ENCODE assay signal across 21 mouse cellular contexts in genomic region chr9:92210386-92210967, GRCm38 (mm10). TPM values are rescaled to one million over a fixed set of nuclear protein-coding genes. Genes with fewer than 3 reads are reported as not detected.
A peak's percentile ranks its signal among the peaks of the same experiment; 100 is the strongest.
DNase-seq lines count a peak whose midpoint lies in the region; ATAC-seq and TF ChIP-seq lines count a peak whose summit lies in the region.
"Had no signal": no experiment of that assay in that cellular context is flagged by ENCODE, and none has a peak within 500 bp of the region (broad histone marks: within the 10 kb centered on the region; RNA-seq: fewer than 3 reads in every experiment).

No protein-coding gene starts in this region.

- 0 out of 2 replicates have a peak overlapping the region, but pooled peaks have one; percentile 46 for H3K27ac ChIP-seq in cortical plate, adult 2 months (ENCODE audit: insufficient read depth, low read length)
- peak overlapping the region; percentile 4; the same call in 1 of the 2 replicates for H3K27ac ChIP-seq in midbrain, postnatal 0 days (ENCODE audit: low read depth, low read length)
- H3K27ac ChIP-seq: hindbrain, embryonic 14.5 days; intestine, embryonic 15.5 days; midbrain, embryonic 12.5 days had no signal

- 62% methylated on average over 7 of the region's 7 CpGs for WGBS in midbrain, postnatal 0 days

- H3K9me3 ChIP-seq in midbrain, postnatal 0 days (ENCODE audit: low read length) = no peaks in the 10 kb centered on the region
- H3K9me3 ChIP-seq: G1E; intestine, embryonic 15.5 days; midbrain, embryonic 12.5 days had no signal

- TF ChIP-seq POLR2A in cortical plate, adult 2 months (IDR thresholded peaks at IDR 0.05; ENCODE audit: extremely low read depth, insufficient read depth, low read length) = no peak

- H3K9ac ChIP-seq in midbrain, postnatal 0 days (replicated peaks; ENCODE audit: low read length, poor library complexity, severe bottlenecking) = no peak overlapping the region
- H3K9ac ChIP-seq: hindbrain, embryonic 14.5 days; intestine, embryonic 15.5 days; midbrain, embryonic 12.5 days had no signal

- H3K4me1 ChIP-seq in cortical plate, adult 2 months (ENCODE audit: control insufficient read depth, insufficient read depth, low read length) = no peaks in the 10 kb centered on the region
- no peaks in the 10 kb centered on the region for H3K4me1 ChIP-seq in midbrain, postnatal 0 days (ENCODE audit: insufficient read depth, low read length)
- H3K4me1 ChIP-seq: intestine, embryonic 15.5 days; midbrain, embryonic 12.5 days had no signal

- TF ChIP-seq CTCF in cortical plate, adult 2 months (IDR thresholded peaks at IDR 0.05; ENCODE audit: extremely low read depth, insufficient read depth, low read length) = no peak
- TF ChIP-seq CTCF in midbrain, postnatal 0 days (IDR thresholded peaks at IDR 0.05) = no peak

- no peak overlapping the region for H3K4me3 ChIP-seq in cortical plate, adult 2 months (ENCODE audit: insufficient read depth, low read length)
- no peak overlapping the region for H3K4me3 ChIP-seq in midbrain, postnatal 0 days (ENCODE audit: low read depth, low read length)
- H3K4me3 ChIP-seq: intestine, embryonic 15.5 days; midbrain, embryonic 12.5 days had no signal

- H3K36me3 ChIP-seq in midbrain, postnatal 0 days (ENCODE audit: insufficient read depth, low read length) = no peaks in the 10 kb centered on the region
- H3K36me3 ChIP-seq: G1E; intestine, embryonic 15.5 days; midbrain, embryonic 12.5 days had no signal

- H3K4me2 ChIP-seq in midbrain, postnatal 0 days (ENCODE audit: low read depth, low read length, poor library complexity, severe bottlenecking) = no peak overlapping the region
- H3K4me2 ChIP-seq: heart, embryonic 11.5 days; hindbrain, embryonic 14.5 days; intestine, embryonic 15.5 days; midbrain, embryonic 12.5 days had no signal

- ATAC-seq in midbrain, postnatal 0 days (ENCODE audit: low FRiP score) = no peak
- ATAC-seq: intestine, embryonic 15.5 days had no signal

- no peaks in the 10 kb centered on the region for H3K27me3 ChIP-seq in midbrain, postnatal 0 days (ENCODE audit: insufficient read depth, low read length)
- H3K27me3 ChIP-seq: intestine, embryonic 15.5 days; midbrain, embryonic 12.5 days had no signal

- DNase-seq in lung, adult 18-20 months = peak; percentile 25 to 48
- DNase-seq in lung, postnatal 4 days = no peak
- DNase-seq in lung, postnatal 14 days = peak; percentile 34
- no peak for DNase-seq in midbrain, postnatal 0 days (ENCODE audit: low spot score)
- DNase-seq in thymus, adult 18-20 months = no peak
- DNase-seq in frontal cortex, adult 2 months (ENCODE audit: extremely low spot score in 1 of 2, low spot score in 1 of 2) = no peak
- DNase-seq: cerebellum, postnatal 14 days; gastrocnemius, postnatal 36 days; heart, postnatal 14 days; kidney, postnatal 4 days; right cerebral cortex, postnatal 25 days had no signal

RNA-seq across cellular contexts. Expression of gene Plscr5, which starts 17.7 kb away (rescaled TPM):
- polyA plus RNA-seq in cortical plate, adult 2 months (2012; rRNA removed) = not detected in 2 replicates
- total RNA-seq in midbrain, postnatal 0 days (2014; rRNA removed) = 0.47 TPM in 1 of 2 replicates, not detected in the other
- polyA plus RNA-seq in midbrain, postnatal 0 days (2015; fragmentation: Nextera tagmentation; extraction: Ambion mirVana) = 0.79 and 0.85 TPM in 2 replicates
- not detected in 2 replicates for polyA plus RNA-seq in frontal cortex, adult 2 months (2012; rRNA removed)
- total RNA-seq: G1E; gastrocnemius, postnatal 36 days; heart, postnatal 14 days had no signal
- polyA plus RNA-seq: G1E; heart, embryonic 11.5 days; intestine, embryonic 15.5 days; kidney, embryonic 14.5 days; limb, embryonic 14.5 days; liver, embryonic 16.5 days; midbrain, embryonic 12.5 days; urinary bladder, adult 2 months had no signal

RNA-seq across cellular contexts. Expression of gene Plscr1, which starts 39.1 kb away (rescaled TPM):
- 2.4 and 2.6 TPM in 2 replicates for polyA plus RNA-seq in cortical plate, adult 2 months (2012; rRNA removed)
- total RNA-seq in midbrain, postnatal 0 days (2014; rRNA removed) = 6.3 and 6.6 TPM in 2 replicates
- polyA plus RNA-seq in midbrain, postnatal 0 days (2015; fragmentation: Nextera tagmentation; extraction: Ambion mirVana) = 6.7 and 8.5 TPM in 2 replicates
- 3.8 and 5.3 TPM in 2 replicates for polyA plus RNA-seq in frontal cortex, adult 2 months (2012; rRNA removed)

Comparison
In these comparisons a context has a peak if more than half of its experiments do, and no peak if none do; other contexts are left out.
1. DNase-seq: peak in lung, adult 18-20 months (2 of 2) and lung, postnatal 14 days (single experiment); none in lung, postnatal 4 days (0 of 2), midbrain, postnatal 0 days (single experiment), thymus, adult 18-20 months (0 of 2) and frontal cortex, adult 2 months (0 of 2).